Mouse (Mus musculus) R1 (cell line): ENCODE results near the gene Gemin8.
A peak's percentile ranks its signal among the peaks of the same experiment; 100 is the strongest.

Experiments
- DNase-seq: peaks from one replicate; pipeline ENCODE4 v3.0.0-alpha.2; 2018; ENCODE audit warnings: low read depth, low spot score

Gemin8 gene

DNA sequence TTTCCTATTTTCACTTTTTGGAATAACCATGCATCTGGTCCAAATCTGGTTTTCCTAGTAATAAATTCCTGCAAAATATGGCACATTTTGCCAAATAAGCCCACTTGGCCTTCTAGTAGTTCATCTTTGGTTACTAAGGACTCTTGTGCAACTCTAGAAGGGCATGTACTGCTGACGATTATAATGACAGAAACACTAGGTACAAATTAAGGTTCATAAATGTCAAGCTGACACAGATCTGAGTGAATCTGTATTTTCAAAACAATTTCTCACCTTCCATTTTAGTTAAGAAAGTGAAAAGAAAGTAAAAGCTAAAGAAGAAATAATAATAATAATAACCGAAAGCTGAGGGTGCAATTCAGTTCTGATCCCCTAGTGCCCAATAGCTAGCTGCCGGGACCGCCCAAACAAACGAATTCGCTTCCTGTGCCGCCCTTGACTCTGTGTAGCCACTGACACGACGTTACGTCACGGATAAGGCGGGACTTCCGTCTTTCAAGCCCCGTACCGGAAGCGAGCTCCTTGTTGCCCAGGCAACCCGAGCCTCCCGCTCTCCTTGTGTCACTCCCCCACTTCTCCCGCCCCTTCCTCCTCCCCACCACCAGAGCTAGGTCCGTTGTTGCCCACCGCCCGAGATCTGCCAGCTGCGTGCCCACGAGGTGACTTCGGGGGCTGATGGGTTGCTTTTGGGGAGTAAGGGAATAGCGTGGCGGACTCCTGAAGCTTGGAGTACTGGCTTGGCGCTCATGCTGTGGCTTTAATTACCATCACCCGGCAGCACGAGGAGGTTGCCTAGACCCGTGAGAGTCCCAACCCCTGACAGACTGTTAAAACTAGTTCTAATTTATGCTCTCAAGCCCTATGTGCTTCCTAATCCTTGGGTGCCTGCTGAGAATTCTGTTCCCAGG is at the start of gene Gemin8:
TSS of gene Gemin8 (plus strand) at position 563 of the 908 bp plus-strand sequence.
- peak; percentile 96 for DNase-seq

DNA sequence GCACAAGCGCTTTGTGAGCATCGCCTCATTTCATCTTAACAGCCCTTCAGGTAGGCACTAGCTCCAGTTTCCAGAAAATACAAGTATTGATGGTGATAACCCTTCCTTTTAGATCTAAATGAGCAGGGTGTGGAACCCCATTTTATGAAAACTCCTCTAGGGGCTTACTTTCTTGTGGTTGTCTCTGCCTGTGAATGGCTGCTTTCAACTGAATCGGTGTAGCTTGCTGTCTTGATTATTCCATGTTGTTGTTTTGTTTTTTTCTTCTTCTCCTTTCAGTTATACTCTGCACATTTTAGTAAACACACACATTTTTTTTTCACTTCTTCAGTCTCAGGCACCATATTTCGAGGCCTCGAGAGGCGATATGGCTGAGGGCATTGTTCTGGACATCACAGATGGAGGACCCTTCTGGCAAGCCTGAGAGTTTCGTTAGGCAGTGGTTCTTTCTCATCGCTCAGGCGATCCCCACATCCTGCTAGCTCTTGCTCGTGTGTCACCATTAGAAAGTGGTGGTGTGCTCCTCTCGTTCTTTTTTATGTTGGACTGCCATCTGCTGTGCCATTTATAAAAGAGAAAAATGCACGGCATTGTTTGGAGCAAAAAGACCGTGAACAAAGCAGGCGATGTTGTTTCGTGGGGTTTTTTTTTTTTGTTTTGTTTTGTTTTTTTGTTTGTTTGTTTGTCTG is 23.0 kb upstream of the Gemin8 start:
- DNase-seq, result no peak

DNA sequence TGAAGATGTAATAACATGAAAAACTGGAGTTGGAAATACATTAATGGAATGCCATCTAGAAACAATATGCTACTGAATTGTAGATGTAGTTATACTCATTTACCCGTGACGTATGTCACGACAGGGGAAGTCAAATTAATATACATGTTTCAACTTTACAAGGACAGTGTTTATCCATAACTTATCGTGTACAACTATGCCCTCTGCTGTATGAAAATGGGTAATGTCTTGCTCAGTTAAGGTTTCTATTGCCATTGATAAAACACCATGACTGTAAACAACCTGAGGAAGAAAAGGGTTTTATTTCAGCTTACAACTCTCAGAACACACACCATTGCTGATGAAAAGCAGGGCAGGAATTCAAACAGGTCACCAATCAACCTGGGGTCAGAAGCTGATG is 7.5 kb upstream of the Gemin8 start:
- DNase-seq, result no peak

DNA sequence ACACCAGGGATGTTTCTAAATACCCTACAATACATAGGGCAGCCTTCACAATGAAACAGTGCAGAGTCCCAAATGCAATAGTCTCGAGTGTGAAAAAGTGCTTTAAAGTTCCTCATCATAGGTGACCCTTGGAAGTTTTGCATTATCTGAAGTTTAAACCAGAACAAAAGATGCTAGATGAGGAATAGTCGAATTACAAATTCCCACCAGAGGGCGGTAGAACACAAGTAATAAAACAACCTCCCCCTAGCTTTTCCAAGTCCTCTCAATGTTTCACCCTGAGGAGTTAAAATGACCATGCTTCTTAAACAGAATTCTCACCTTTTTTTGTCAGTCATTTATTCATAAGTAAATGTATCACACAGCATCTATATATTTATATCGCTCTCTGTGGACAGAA is 2.9 kb upstream of the Gemin8 start:
- peak; percentile 36 for DNase-seq

DNA sequence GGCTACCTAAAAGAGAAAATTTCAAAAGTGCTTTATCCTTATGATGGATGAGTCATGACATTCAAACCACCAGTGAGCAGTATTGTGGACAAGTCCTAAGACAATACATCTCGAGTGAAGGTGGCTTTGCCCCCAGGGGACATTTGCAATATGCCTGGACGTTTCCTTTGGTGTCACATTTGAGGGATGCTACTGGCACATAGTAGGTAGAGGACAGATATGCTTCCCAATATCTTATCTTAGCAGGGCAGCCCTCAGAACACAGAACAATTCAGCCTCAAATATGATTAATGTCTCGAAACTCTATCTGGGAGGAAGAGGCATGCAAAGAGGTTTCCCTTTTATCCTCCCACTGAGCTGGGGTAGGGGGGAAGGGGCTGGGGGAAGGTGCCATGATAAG is 2.3 kb upstream of the Gemin8 start:
- no peak for DNase-seq

DNA sequence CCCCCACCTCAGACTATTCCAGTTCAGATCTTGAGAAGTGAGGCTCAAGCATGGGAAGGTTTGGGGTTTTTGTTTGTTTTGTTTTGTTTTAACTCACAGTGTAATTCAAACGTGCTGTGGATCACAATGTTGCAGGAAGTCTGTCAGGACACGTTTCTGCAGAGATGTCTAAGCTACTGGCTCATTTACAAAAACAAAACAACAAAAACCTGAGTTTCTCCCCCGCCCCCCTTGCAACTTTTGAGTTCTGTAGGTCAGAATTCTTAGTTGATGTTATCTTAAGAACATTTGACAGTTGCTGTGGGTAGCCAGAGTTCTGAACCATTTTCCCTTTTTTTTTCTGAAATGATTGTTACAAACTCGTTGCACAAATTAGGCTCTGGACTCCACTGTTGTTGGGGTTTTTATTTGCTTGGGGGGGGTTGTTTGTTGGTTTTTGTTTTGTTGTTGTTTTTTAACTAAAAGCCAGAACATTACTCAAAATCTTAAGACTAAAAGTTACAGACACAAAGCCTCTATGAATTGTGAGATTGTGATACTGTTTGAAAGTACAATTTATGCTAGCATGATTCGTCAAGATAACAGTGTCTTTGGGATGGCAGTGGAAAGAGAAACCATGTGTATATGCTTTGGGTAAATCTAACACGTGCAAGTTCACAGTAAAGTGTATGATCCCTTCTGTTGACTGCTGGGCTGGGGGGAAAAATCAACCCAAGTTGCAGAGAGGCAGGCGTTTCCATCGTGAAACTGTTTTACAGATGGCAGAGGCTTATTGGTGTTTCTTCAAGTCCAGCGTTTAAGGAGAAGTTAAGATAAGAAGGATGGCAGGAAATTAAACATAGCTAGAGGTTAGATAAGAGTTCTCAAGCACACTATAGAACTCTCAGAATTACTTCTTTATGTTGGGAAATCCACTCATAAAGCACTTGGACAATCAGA is 815 bp downstream of the Gemin8 start:
- no peak for DNase-seq

DNA sequence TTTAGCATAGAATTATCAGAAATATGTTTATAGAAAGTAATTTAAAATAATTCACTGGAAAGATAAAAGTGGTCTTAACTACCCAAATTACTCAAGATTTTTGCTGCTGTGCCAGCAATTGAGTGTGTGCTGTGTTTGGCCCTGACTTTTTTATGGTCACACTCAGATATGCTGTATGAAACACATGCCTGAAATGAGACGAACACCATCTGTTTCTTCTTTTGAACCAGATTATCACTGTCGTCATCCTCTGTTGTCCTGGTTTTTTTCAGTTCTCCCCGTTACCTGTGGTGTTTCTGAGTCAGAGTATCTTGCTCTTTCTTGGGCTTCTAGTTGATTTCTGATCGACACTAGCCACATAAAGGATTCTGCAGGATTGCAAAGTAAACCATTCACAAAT is 1.8 kb downstream of the Gemin8 start:
- no peak for DNase-seq

DNA sequence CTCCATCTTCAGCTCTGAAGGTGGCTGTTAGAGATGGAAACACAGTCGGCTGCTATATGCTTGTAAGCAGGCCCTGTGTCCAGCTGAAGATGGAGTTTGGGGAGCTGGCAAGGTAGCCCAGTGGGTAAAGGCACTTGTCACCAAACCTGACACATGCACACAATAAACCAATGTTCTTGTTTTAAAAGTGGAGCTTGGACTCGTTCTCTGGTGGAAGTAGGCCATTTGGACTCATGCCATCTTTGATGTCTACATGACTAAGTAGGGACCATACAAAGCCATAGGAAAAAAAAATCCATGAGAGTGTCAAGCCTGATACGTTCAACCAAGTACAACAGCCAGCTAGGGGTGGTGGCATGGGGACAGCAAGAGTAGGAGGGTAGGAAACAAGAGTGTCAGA is 2.4 kb downstream of the Gemin8 start:
- no peak for DNase-seq

DNA sequence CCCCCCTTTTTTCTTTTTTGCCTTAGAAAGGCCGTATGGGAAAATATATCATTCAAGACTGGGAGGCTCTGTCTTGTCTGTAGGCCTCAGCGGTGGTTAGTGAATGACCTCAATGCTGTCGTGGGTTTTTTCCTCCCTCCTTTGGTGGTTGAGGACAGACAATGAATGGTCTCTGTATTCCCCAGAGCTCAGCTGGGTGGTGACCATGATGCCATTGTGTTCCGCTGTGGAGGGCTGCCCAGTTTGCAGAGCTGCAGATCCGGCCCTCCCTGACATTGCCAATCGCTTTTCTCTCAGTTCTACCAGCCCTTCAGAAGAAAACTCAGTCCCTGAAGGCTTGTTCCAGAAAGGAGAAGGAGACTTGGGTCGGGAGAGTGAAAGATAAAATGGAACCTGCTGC is 3.5 kb downstream of the Gemin8 start:
- DNase-seq, result no peak

DNA sequence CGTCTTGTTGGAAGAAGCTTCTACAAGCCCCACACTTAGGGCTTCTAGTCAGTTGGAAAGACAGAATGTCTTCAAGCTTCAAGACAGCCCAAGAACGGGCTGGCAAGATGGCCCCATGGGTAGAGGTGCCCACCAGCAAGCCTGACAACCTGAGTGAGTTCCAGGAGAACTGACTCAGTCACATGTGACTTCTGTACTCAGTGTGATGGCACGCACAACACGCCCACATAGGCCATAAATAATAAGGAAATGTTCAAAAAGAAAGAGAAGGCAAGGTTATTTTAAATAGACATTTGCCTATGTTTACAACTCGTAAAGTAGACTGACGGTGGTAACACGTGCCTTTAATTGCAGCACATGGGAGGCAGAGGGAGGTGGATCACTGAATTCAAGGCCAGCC is 7.7 kb downstream of the Gemin8 start:
- no peak for DNase-seq

DNA sequence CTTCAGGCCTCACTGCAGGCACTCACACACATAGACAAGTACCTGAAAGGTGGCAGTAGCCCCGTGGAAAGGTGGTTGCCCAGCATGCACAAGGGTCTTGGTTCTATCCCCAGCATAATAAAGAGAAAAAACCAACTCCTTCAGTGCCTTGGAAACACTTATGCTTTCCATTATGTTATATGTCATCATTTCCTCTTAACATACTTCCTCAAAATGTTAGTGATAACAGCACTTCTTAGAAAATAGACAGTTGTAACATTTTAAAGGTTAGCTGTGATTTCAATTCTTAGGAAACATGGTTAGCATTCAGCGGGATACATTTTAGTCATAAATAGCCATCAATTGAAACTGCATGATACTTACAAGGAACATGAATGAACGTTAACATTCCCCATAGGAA is 12.8 kb downstream of the Gemin8 start:
- no peak for DNase-seq

DNA sequence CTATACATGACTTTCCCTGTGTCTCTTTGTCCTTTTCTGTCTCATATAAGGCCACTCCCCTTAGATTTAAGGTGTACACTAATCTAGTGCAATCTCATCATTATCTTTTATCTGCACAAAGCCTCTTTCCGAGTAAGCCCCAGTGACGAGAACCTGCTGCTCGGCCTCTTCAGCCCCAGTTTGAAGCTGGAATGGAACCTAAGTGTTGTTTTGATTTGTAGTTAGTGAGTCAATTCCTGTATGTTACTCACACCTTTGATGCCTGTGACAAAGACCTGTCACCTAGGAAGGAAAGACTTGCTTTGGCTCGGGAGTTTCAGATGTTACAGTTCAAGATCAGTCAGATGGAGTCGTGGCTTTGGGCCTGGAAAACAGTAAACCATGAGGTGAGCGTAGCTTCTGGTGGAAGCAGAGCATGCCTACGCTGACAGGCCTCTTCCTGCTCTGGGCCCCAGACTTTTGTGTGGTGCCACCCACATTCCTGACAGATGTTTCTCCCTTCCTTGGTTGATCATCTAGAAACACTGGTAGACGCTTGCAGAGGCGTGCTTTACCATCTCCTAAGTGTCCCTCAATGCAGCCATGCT is 15.2 kb downstream of the Gemin8 start:
- no peak for DNase-seq

DNA sequence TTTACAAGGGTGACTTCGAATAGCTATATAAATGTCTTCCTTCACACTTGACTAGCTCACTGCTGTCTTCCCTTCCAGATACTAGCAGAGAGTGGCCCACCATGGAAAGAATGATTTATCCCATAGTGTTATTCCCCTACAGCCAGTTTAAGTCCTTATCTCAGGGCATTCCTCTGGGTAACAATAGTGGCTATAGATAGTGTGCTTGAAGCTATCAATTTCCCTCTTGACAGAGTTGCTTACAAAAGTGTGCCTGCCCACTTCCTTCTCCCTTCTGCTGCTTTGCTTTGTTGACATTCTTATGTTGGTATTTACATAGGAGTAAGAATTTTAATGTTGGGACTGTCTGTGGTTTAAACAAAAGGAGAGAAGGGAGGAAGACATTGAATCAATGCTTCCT is 17.5 kb downstream of the Gemin8 start:
- DNase-seq, result peak; percentile 11

DNA sequence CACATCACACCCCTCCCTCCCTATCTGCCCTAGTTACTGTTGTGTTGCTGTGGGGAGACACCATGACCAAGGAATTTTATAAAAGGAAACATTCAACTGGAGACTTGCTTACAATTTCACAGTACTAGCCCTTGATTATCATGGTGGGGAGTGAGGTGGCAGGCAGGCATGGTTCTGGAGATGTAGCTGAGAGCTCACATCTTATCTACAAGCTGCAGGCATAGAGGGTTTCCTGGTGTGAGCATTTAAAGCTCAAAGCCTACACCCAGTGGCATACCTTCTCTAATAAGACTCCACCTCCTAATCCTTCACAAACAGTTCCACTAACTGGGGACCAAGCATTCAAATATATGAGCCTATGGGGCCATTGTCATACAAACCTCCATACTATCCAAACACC is 26.1 kb downstream of the Gemin8 start:
- DNase-seq, result no peak

DNA sequence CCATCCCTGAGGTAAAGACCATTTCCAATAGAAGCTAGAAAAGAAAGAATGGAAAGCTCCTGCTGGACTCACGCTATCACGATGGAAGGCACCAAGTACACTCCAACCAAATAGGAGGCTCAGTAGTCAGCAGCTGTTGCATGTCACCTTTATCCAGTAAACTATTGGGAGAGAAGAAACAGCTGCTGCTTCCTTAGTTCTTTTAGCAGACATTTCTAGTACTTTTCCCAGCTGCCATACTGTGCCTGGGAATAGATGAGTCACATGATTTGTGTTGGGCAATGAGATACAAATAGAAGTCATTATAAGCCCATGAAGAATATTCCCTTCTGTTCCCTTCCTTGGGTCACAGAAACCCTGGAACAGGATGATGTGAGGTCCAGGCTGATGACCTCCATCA is 28.0 kb downstream of the Gemin8 start:
- DNase-seq, result no peak

DNA sequence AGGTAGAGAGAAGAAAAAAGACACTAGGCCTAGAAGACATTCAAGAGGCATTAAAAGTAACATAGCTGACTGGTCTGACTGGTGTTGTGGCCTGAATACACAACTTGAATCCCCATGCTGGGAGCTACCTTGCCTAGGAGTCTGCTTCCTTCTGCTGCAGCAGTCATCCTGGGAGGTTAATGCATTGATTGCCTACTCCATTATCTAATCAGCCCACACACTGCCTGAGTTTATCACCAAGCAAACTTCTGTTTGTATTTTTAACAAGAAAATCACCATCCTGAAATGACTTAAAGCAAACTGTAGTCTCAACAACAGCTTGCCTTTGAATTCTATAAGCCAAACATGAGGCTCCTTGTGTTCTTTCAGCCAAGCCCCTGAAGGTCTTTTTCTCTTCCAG is 29.6 kb downstream of the Gemin8 start:
- no peak for DNase-seq

DNA sequence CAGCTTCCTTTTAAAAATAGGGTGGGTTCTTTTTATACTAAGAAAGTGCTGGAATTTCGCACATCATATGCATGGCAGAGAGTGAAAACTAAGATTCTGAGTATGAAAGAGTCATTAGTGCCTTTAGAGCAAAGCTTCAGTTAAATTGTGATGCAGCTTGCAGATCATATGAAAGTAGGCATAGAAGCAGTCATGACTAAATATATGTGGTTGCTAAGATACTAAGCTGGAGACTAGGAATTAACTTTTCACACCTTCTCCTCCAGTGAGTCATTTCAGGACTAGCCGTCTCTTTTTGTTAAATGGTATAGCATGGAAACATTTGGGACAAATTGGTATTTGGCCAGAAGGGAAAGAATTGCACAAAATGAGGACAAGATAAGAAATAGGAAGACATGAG is 44.3 kb downstream of the Gemin8 start:
- DNase-seq, result no peak

DNA sequence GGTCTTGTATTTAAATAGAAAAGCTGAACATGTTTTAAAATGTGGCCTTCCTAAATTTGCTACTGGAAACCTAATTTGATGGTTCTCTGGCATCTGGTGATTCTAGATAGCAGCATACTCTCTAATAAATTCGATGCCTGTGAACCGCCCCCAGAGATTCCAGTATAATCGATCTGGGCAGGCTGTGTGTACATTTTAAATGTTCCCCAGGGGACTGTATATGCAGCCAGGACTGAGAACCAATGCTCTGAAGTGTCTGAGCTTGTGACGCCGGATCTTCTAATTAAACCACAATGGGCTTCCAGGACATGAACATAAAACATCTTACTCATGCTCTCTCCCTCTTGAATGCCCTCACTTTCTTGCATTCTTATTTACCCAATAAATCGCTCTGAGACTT is 46.0 kb downstream of the Gemin8 start:
- DNase-seq, result no peak

DNA sequence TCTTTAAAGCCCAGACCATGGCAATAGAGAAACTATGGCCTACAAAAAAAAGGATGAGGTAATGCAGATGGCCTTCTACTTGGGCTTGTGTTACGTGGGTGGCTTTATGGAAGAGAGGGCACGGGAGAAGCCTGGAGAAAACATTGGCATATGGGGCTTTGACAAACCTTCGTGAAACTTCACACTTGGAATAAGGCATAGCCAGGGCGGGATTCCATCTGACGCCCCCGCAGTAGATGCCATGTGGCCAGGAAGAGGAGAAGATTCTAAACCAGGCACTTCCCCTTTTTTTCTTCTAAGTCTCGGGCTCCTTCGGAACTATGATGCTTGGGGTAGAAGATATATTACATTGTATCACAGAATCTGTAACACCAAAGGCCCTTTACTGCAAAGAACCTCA is 46.5 kb downstream of the Gemin8 start:
- DNase-seq, result no peak

DNA sequence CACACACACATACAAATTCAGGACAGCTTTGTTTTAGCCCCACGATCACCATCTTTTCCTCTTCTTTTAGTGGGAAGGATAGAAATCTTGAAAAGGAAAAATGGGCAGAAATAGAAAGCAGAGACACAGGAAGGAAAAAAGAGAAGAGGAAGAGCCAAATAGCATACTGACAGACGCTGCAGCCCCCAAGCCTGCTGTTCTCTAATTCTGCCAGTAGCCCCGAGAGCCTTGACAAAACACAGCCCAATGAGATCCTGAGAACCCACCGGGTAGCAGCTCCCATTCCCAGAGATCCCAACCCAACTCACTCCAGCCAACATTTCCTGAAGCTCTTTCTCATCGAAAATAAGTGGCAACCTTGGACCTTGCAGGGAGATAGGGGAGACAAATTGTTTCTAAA is 49.1 kb downstream of the Gemin8 start:
- no peak for DNase-seq

DNA sequence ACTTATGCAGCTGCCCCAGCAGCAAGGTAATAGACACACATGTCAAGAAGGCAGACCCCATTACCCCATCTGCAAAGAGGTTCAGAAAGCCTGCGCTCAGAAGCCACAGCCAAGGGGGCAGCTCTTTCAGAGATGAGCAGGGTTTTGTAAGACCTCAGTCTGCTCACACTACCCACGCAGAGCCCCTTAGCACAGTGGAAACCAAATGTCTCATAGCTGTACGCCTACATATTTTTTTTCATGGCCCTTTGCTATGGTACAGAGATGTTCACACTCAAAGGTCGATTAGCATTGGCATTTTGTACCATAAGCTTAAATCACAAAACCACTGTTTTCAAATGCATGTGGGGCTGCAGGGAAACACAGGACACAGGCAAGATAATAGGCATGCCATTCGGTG is 56.6 kb downstream of the Gemin8 start:
- no peak for DNase-seq

DNA sequence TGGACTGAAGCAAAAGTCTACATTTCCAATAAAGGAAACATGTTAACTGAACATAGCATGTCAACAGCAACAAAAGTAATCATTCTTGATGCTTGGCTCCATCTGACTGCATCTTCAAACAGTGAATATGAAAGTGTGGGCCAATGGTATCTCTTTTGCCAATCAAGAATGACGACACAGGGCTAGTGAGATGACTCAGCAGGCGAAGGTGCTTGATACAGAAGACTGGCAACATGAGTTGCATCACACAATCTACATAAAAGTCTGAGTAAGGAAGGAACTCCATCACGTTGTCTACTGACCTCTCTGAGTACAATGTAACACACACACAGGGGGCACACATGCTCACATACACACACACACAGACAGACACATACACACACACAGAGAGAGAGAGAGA is 59.5 kb downstream of the Gemin8 start:
- DNase-seq, result no peak
